Mouse (Mus musculus) MEL-GATA-1-ER (cell line): ENCODE results near the gene Cdc26.

Experiments used
- DNase-seq: peaks from one replicate; pipeline ENCODE4 v3.0.0-alpha.2; 2012; ENCODE audit warnings: low read depth; ENCODE audit errors: extremely low read depth

Gene Cdc26

DNA sequence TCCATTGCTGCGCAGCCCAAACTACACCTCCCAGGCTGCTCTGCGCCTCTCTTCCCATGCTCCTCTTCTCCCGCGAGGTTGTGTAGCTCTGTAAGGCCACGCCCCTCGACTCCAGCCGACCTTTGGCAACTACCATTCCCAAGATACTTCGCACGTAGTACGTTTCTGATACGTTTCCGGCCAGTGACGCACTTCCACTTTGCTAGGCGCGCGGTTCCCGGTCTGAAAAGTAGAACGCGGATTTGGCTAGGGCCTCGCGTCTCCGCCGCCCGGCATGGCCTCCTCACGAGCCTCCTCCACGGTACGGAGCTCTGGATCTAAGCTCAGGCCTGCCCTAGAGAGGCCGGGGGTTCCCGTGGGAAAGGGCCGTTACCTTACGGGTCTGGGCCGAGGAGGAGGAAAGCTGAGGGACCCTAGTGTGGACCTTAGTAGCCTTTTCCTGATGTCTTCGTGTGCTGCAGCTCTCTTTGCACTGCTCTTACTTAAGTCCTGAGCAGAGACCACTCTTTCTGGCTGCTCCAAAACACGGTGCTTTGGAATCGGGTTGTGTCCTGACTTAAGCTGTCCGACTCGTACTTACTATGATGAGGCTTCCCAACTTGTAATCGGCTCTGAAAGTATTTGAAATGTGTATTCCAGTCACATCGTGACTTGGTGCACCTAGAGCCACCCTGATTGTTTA lies at the start of gene Cdc26, which contains the start of gene Prpf4:
TSS of gene Cdc26 (minus strand) at position 42 of the 682 bp plus-strand sequence.
TSS of gene Prpf4 (plus strand) at position 197 of the 682 bp plus-strand sequence.
- DNase-seq, result peak; percentile 98

- peak; percentile 31 for DNase-seq
Measured at GRCm38 (mm10) chr4:62454995-62455394, 46.6 kb upstream of the Cdc26 start.

DNA sequence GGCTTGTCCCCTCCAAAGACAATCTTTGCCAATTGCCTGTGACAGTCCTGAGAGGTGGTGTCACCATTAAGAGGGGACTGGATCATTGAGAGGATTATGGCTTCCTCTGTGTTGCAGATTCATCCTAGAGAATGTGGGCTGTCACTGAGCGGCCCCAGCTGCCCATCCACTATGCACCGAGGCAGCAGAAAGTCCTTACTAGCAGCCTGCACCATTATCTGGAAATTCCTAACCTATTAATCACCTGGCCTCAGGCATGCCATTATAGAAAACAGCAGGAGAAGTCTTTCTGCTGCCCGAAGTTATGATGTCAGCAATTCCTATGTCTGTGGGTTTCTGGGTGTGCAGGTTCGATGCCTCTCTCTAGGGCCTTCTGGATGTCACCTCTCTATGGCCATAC lies 32.5 kb upstream of the Cdc26 start:
- DNase-seq, result no peak

DNA sequence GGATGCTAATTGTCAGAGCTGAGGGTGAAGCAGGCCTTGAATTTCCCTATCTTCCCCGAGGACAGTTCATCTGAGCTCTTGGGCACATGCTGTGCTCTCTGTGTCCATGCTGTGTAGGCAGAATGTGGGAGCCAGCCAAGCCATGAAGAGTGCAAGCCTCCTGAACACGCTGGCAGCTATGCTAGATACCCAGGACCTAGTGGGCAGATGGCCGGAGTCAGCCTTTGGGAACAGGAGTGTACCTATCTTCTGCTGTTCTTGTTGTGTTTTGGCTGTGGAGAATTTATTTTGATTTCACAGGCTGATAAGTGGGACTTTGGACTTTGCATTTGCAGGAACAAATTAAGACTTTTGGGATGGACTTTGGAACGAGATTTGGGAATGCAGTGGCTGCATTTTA lies 32.1 kb upstream of the Cdc26 start:
- DNase-seq, result no peak

DNA sequence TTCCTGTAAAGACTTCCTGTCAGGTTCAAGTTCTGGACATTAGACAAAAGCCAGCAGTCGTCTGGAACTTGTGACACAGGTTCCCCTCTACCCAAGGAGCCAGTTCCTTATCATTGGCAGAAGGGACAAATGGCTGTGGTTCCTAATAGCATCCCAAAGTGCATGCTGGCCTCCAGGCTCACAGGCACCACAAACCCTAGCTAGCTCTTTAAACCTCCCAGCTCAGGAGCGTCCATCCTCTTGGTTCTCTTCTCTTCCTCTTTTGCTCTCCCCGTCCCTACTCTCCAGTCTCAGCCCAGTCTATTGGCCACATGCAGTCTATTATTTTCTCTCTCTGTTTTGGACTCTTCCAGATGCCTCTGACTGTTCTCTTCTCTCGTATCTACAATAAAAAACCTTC lies 31.4 kb upstream of the Cdc26 start:
- no peak for DNase-seq

DNA sequence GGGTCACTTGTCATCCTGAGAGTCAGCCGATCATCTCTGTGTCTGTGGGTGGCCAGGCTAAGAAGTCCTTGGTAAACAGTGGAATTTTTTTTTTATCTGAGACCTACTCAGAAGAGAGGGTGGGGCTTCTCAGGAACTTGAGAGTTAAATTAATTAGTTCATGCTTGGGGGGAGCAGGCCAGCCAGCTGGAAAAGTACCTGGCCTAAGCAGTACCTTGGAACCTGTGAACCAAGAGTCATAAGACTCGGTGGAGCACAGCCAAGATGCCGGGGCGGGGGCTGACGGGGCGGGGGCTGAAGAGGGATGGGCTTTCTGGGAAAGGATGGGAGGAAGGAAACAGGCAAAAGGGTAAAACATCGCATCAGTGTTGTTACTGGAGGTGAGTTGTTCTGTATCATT lies 29.4 kb upstream of the Cdc26 start:
- no peak for DNase-seq

DNA sequence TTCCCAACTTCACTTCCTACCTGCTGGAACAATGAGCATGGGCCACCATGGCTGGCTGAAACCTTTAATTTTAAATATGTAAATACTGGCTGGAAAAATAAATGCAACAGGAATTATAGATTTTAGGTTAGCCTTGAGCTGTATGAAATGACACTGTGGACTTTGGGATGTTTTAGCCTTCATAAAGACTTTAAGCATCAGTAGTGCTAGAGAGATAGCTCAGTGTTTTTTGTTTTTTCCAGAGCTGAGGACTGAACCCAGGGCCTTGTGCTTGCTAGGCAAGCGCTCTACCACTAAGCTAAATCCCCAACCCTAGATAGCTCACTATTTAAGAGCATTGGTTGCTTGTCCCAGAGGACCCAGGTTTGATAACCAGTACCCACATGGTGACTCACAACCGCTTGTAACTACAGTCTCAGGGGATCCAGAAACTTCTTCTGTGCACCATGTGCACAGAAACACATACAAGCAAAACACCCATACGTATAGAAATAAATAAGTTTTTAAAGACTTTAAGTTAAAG lies 28.9 kb upstream of the Cdc26 start:
- no peak for DNase-seq

DNA sequence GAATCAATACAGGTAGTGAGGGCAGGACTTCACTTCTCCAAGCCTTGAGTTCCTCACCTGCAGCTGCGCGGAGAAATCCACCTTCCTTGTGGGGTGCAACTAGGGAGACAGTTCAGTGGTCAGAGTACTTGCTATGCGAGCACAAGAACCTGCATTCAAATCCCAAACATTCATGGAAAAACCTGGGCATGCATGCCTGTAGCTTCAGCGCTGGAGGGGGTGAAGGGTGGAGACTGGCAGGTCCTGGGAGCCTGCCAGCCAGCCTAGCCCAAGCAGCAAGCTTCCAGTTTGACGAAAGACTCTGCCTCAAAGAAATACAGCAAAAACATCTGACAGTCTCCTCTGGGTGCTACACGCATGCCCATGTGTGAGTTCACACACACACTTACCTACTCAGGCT lies 26.6 kb upstream of the Cdc26 start, which contains the start of gene Rnf183:
TSS of gene Rnf183 (minus strand) at position 172 of the 400 bp plus-strand sequence.
- no peak for DNase-seq

- no peak for DNase-seq
Measured at GRCm38 (mm10) chr4:62433939-62434870, 25.8 kb upstream of the Cdc26 start.

DNA sequence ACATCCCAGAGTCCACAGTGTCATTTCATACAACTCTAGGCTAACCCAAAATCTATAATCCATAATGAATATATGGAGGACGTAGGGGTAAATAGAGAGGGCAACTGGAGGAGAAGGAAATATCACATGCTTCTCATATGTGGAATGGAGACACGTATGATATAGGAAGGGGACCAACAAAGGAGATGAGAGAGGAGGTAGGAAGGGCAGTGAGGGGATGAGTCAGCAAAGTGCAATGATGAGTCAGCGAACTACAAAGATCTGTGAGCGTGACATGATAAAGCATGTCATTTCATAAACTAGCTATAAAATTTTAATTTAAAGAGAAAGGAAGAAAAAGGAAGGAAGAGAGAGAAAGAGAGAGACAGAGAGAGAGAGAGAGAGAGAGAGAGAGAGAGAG lies 23.1 kb upstream of the Cdc26 start:
- DNase-seq, result no peak

DNA sequence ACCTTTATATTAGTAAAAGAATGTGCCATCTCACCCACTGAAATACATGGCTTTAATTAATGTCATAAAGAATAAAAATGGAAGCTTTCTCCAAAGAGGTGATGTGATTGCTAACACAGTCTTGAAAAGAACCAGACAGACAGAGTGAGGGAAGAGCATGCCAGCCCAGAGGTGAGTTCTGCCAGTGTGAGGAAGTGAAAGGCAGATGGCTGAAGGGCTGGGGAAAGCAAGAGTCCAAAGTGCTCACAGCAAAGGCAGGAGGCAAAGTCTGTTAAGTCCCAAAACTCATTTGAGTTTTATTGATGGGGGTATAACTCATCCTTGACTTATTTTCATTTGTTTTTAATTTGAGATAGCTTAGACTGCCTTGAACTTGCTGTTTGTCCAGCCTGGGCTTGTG lies 22.2 kb upstream of the Cdc26 start:
- no peak for DNase-seq

DNA sequence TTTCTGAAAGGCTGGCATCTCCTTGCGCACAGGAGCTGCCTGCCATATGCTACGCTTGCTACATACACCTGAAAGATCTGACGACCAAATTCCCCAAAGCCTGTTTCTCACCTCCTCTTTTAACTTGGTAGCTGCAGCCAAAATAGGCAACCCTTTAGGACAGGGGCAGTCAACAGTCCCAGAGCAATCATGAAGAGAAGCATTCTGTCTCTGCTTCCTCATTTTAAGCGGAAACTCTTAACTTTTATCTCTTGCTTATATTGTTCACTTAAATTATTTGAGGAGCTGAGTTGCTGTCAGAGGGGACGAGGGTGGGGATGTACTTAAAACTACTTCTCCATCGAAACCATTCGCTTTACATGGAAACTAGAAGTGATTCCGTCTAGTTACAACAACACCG lies 21.2 kb upstream of the Cdc26 start:
- no peak for DNase-seq

GRCm38 (mm10) chr4:62427978-62428758 lies 19.7 kb upstream of the Cdc26 start:
- no peak for DNase-seq

DNA sequence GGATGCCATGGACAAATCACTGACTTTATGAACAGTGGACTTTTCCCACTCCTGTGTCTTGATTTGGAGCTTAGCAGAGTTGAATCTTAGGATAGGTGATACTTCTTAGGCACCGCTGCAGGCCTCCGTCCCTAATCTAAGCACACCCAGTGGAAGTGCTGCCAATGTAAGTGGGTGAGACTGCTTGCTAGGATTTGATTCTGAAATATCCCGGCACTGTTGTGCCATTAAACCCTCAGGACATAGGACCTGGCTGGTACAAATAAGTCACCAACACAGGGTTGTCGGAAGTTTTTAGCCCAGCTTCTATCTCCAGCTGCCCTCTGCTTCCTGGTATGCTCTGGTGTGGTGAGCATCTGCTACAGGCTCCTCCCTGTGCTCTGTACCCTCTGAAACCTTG lies 17.4 kb upstream of the Cdc26 start:
- DNase-seq, result no peak

GRCm38 (mm10) chr4:62419091-62419490 lies 10.6 kb upstream of the Cdc26 start:
- DNase-seq, result no peak

DNA sequence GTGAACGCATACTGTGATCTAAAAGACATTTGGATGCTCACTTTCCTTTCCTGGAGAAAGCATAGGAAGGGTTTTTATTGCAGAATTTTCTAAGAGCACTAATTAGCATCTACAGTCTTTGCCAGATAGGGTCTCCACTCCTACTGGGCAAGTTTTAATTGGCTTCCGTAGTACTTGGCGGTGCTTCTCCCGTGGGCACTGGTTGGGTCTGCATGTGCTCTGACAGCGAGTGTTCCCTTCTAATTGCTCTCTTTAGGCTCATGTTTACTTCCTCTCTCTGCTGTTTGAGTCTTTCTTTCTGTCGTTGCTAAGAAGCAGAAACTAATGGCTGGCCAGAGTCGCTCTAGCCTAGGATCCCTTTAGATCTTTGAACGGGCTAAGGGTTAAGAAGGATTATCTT lies 10.0 kb upstream of the Cdc26 start:
- DNase-seq, result no peak

DNA sequence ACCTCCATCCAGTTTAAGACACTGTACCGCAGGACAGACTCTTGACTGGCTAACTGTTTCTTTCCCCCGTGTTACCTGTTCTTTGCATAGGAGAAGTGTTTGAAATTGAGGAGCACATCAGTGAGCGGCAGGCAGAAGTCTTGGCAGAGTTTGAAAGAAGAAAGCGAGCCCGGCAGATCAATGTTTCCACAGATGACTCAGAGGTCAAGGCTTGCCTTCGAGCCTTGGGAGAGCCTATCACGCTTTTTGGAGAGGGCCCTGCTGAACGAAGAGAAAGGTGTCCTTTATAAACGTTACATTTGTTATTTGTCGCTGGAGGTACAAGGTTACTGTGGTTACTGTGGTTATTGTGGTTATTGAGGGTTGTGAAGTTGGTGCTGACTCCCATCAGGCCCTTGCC lies 3.2 kb upstream of the Cdc26 start:
- DNase-seq, result no peak

DNA sequence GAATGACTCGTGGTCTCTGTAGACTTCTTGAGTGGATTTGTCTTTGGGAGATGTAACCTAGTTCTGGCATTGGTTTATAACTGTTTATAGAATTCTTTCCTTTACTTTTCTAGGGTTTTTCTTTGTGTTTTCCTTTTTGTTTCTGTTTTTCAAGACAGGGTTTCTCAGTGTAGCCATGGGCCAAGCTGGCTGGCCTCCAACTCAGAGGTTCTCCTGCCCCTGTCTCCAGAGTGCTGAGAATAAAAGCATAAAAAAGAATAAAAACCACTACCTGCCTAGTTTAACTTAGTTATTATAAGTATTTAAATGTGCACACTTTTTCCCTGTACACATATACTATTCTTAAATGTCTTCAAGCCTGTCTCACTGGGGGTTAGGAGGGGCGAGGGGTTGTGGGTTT lies 1.9 kb upstream of the Cdc26 start:
- no peak for DNase-seq

- DNase-seq, result no peak
Measured at GRCm38 (mm10) chr4:62409615-62410014, 1.2 kb upstream of the Cdc26 start.

DNA sequence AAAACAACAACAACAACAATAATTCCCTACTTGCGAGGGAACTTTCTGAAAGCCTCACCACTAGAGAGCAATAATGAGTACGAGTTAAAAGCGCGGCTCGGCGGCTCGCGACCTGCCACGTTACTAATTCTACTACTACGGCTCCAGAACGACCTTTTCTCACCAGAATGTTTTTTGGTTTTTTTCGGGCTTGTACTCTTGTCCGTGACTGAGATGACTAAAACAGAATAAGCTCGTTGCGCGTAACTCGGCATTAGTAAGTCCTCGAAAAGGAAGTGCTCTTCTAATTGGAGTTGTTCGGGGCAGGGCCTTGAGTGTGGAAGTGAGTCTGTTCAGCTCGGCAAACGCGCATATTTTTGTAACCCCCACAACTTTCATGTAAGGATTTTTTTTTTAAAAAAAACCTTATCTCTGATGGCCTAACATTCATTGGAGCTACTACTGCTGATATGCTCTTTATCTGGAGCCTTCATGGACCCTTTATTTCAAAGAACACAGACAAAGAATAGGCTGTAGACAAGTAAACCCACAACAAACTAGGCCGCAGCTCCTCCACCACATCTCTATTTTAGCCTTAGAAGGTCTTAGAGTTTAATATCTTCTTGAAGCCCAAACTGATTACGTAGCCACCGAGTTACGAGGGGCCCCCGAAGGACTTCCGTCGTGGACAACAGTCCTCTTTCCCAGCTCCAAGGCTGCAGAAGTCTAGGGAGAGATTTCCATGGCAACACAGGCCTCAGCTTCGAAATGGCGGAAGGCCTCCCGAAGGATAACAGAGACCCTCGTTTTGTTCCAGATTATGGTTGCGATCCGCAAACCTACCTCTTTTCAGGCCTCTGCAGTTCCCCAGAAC lies 486 bp downstream of the Cdc26 start:
- DNase-seq, result peak; percentile 63

- DNase-seq, result no peak
Measured at GRCm38 (mm10) chr4:62406133-62406532, 2.3 kb downstream of the Cdc26 start.
